Mouse (Mus musculus) hematopoietic stem cell, adult 5-6 weeks (primary cell): Measurements from ENCODE around the gene Dapk3. TPM values are rescaled to one million over a fixed set of nuclear protein-coding genes. Genes with fewer than 3 reads are reported as not detected.
A peak's percentile ranks its signal among the peaks of the same experiment; 100 is the strongest.

Experiments
- ATAC-seq, 2 experiments: fragments of 125-278 bp in 1 of 2; replicated peaks in 1 of 2; 2 replicates each; pipeline ENCODE4 v1.8.0; 2016 to 2017; ENCODE audit warnings: inconsistent platforms in 2 of 2, mild to moderate bottlenecking in 2 of 2, moderate number of reproducible peaks in 2 of 2, low read depth in 1 of 2, moderate TSS enrichment in 1 of 2; ENCODE audit not compliant: low FRiP score in 2 of 2, poor library complexity in 2 of 2, severe bottlenecking in 2 of 2, insufficient read depth in 1 of 2, low TSS enrichment in 1 of 2
- total RNA-seq: library from RNA; stranded (forward); fragments of 172-1452, 232-1000 nt; gene quantifications from 2 replicates; pipeline ENCODE4 v1.2.3, GENCODE M21; 2017

The Dapk3 gene
- total RNA-seq = 29.9 and 30.6 TPM in 2 replicates

DNA sequence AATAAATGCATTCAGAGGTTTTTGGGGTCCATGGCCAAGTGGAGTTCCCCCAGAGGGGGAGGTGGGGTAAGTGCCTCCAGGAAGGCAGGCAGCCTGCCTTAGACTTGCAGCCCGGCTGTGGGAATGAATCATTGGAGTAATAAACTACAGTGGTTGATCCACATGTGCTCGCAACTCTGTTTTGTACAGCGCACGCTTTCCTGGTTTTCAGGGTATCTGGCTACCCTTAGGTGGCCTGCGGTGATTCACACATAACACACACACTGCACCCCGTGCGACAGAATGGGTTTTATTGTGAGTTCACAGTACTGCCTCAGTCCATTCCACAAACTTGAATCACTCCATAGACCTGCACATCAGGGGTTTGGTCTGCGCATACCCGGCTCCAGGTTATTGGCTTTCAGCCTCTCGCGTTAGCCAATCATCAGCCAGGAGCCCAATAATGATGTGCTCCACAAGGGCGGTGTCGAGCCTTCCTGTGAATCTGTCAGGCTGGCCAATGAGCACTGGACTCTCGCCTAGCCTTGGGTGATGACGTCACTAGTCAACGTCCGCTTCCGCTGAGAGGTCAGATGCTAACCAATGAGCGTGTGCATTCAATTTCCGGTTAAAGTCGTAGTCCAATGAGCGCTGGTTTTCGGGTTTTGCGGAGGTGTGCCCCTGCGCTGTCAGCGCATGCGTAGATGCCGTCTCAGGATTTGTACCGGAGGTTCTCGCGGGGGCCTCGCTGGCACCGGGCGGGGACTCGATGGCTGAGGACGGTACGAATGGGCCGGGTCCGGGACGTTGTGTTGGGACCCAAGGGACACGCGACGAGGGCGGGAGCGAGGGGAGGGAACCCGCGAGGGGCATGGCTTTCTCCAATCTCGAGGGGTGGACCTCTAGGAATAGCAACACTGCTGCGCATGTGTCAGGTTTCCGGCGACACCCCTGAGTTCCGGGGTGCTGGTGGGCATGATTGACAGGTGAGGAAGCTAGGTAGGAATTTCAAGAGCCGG lies at the start of gene Dapk3:
Dapk3 (plus strand) TSS at position 670 of the 998 bp plus-strand sequence.
- ATAC-seq = peak; percentile 87 to 91

DNA sequence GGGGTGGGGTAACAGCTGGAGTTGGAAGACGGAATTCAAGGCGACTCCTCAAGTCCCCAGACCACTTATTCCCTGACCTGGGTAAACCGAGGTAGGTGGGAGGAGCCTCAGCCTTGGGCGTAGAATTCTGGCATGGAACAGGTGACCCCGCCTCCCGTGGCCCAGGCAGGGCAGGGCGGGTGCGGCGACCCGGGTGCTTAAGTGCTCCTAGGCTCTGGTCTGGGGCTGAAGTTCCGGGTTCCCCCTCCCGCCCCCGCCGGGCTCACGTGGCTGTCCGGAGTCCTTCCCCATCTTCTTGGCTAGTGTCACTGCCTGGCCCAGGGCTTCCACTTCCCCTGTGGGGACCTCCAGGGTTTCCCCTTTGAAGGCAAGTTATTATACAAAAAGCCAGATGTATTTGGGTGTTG lies 48.6 kb upstream of the Dapk3 start:
- peak; percentile 50 to 61 for ATAC-seq

DNA sequence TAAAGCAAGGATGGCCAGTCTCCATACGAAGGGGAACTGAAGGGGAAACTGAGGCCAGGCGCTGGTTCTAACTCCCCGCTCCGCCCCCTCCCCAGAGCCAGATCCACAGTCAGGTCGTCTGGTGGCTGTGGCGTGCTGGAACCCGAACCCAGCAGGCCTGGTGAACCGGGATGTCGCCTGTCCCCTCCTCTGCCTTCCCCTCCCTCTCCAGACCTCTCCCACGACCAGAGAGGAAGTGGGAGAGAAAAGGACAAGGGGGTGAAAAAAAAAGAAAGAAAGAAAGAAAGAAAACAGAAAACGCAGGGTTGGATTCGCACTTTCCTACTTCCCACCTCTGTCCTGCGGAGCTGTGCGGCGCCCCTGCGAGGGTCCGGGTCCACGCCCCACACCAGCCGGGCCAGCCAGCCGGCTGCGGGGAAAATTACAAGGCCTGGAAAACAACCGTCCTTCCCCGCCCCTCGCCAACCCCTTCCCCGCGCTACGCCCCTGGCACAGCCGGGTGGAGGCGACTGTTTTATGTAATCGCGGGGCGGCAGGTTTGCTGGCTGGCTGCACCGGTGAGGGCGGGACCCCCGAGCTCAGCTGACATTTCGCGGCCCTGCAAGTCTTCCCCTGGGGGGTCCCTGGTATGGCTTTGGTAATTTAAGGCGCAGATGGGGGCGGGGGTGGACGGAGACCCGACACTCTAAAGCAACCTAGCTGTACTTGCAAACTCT lies 47.7 kb upstream of the Dapk3 start, which contains the start of gene Zbtb7a:
Zbtb7a (plus strand) TSS at position 255 of the 716 bp plus-strand sequence.
- ATAC-seq = no peak

DNA sequence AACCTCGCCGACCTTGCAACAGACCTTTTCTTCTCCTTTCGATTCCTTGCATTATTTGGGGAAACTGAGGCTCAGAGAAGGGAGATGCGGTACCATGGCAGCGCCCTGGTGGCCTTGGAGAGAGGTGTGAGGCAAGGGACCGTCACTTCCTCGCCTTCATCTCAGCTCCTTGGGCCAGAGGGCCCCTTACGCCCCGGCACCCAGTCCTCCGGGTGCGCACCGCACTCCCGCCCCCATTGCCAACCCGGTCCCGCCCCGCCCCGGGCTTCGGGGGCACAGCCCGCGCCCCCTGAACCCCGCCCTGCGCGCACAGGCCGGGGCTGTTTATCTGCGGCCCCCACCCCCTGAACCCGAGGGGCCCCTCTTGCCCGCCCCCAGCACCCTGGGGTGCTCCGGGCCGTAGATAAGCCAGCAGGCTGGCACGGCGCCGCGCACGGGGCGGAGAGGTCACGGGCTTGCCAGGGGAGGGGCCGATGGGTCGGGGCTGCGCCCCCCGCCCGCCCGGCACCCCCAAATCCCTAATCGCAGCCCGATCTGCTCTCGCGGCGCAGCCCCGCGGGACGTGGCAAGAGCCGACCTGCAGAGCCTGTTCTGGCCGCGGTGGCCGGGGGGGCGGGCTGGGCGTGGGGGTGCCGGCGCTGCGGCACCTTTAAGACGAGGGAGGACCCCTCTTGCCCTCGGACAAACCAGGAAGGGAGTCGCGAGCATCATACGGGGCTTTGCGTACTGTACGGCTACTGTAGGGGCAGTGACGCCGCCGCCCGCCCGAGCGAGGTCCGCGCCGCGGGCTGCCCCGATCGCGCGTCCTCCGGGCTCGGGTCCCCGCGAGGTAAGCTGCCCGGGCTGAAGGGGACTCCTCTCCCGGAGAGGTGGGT lies 46.7 kb upstream of the Dapk3 start:
- ATAC-seq = no peak

DNA sequence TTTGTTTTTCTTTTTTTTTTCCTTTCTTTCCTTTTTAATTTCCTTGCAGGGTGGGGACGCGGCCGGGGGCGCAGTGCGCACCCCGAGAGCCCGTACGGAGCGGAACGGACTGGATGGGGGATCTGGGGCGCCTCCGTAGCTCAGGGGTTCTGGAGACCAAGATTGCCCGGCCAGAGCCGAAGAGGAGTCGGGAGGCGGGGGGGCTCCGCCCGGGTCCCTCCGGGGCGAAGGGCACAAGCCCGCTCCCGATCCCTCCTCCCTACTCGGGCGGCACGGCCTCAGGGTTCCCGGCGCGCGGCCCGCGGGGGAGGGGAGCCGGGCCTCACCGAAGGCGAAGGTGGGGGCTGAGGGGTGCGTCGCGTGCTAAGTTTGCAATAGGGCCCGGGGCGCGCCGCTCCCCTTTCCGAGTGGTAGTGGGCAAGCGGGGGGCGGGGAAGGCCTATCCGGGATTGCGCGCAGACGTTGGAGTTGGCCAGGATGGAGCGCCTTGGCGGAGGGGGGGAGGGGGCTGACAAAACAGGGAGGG lies 46.0 kb upstream of the Dapk3 start:
- ATAC-seq = no peak

DNA sequence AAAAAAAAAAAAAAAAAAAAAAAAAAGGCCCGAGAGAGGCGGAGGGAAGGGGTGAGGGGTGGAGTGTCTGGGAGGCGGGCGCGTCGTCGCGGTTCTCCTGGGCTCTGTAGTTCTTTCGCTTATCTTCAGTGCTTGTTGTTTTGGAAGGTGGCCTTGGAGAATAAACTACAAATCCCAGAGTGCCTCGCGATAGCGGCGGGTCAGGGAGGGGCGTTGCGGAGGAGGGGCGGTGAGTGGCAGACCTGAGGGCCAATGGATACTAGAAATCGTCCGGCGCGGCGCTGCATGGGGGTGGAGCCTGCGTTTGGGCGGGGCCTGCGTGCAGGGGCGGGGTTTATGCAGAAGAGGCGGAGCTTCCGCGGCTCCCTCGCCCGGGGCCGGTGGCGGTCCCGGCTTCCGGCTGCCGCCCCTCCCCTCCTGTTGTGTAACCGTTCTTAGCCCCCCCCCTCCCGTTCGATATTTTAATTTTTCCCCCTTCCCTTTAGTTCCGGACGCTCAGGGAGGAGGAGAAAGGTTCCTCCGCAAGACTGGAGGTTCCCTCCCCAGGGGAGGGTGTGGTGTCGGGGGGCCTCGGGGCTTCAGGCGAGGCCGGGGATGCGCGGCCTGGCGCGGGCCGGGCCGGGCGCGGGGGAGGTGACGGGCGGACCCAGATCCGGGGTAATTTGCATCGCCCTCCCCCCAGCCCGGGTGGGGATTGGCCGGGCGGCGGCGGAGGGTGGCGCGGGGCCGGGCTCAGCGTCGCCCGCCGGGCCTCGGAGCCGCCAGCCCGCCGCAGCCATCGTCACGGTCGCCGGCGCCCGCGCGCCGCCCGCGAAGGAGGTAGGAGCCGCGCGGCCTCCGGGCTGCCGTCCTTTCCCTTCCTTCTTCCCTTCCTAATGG lies 45.3 kb upstream of the Dapk3 start:
- peak; percentile 76 to 86 for ATAC-seq

DNA sequence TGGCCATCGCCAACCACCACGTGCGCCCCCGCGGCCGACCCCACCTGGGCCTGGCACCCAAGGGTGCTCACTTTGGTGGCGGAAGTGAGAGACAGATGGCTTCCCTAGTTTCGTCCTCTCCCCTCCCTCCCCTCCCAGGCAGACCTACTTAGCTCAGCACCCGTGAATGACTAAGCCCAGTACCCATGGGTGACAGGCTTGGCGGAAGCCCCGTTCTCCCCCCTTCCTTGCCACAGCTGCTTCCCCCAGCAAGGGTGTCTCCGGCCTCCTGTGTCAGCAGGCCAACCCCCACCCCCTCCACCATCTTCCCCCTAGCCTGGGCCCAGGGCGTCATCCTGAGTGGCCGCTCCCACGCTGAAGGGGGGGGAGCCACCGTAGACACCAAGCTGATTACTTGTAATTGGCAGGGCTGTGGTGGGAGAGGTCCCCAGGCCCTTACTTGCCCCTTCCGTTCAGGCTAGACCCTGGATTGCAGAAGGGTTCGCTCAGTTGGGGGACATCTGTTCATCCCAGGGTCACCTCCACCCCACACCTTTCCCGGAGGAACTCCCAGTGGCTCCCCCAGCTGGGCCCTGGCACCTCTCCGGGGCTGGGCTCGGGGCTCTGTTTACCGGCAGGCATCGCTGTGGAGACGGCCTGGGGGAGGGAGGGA lies 44.5 kb upstream of the Dapk3 start:
- peak; percentile 2 to 20; a peak in 2 of 4 replicates for ATAC-seq

DNA sequence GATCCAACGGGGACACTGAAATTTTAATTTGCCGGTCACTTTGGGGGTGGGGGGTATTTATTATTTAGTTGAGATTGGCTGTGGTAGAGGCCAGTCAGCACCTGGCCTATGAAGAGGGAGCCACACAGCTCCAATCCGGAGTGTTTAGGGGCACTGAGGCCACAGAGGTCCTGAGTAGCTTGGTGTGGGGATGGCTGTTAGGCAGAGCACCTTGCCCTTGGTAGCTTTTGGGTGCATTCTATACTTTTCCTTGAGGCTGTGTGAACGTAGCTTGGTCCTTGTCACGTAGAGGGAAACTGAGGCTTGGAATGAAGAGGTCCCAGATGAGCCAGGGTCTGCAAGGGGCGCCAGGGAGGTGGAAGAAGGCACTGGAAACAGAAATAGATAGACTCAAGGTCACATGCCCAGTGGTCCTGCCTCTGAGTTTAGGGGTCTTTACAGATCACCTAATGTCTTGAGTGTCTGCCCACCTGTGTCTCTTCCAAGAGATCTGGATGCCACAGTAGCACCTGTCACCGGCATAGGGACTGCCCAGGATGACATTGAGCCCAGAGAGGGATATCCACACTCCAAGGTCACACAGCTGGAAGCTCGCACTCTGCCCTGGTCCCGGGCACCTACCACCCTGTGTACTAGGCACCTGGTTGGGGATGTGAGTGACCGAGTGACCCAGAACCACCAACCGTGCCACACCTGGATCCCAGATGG lies 43.8 kb upstream of the Dapk3 start:
- ATAC-seq = no peak

DNA sequence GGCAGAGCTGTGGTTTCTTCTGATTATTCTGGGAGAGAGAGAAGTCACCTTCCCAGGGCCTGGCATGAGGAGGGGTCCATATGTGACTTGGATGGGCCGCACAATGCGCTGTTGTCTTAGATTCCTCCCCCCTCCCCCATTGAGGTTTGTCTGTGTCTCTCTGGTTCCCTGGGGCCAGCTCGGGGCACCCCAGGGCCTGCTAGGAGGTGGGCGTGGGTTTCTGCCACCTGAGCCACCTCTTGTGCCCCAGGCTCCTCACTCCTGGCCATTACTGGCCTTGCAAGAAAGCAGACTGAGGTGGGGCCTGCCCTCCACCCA lies 43.3 kb upstream of the Dapk3 start:
- no peak for ATAC-seq

DNA sequence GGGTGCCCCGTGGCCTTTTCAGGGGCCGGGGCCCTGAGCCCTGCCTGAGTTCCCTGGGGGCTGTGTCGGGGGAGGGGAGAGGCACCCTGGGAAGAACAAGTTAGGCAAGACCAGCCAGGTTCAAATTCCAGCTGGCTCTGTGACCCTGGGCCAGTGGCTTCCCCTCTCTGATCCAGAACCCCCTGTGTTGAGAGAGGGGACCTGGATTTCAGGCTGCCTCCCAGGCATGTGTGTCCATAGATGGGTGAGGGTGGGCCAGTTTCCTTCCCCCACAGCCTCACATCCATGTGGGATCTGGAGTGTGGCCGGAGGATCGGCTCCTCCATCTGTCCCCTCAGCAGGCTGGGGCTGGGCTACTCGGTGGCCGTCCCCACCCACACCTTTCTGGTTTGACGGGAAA lies 42.8 kb upstream of the Dapk3 start:
- no peak for ATAC-seq

DNA sequence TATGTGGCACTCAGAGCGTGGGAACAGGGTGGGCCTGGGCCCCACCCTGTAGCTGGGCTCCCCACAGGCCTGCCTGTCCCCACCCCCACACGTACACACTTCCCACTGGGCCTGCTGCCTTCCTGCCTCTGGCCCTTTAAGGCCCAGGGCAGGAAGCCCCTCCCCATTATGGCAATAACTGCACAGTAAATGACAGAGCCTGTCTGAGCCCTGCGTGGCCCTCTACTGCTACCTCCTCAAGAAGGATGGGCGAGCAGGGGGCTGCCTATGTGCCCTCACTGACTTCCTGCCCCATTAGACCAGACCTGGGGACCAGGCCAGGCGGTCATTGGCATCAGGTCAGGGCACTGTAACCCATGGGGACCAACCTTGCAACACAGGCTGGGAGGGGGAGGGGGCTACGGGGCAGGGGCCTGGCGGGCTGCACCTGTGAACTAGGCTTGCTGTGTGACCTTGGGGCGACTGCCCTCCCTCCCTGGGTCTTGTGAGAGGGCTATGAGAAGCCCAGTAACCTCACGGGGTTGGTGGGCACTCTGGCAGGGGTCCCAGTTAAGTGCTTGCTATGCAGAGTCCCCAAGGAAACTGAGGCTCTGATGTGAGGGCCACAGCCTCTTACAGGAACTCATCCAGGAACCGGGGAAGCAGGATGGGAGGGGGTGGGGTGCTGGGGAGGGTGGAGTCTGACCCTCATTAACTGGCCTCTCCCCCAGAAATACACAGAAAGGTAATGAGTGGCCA lies 41.9 kb upstream of the Dapk3 start:
- no peak for ATAC-seq

DNA sequence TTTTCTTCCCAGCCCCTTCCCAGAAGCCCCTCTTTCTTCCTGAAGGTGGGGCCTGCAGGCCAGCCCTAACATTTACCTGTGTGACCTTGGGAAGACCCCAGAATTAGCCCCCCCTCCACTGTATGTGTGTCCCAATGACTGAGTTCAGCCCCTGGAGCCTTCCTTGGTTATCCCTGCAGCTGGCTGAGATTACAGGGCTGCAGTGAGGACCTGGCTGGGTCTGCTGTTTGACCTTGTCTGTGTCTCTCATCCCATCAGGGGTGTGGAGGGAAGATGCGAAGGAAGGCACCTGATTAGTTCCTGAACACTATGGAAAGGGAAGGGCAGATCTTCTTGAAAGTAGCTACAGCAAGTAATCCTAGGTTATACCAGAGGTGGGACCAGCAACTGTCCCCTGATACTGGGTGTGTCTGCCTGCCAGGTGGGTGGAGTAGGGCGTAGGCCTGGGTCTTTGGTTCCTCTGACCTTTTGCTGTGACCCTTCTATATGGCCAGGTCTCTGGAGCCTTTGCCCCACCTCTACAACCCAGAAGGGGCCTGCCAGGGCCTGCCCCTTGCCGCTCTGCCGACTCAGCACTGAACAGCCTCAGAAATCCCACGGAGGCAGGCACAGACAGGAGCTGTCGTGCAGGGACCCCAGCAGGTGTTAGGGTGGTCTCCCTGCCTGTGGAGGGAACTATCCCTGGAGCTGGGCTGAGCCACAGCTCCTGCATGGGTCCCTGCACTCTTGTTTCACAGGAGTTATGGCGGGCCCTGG lies 41.2 kb upstream of the Dapk3 start:
- no peak for ATAC-seq

DNA sequence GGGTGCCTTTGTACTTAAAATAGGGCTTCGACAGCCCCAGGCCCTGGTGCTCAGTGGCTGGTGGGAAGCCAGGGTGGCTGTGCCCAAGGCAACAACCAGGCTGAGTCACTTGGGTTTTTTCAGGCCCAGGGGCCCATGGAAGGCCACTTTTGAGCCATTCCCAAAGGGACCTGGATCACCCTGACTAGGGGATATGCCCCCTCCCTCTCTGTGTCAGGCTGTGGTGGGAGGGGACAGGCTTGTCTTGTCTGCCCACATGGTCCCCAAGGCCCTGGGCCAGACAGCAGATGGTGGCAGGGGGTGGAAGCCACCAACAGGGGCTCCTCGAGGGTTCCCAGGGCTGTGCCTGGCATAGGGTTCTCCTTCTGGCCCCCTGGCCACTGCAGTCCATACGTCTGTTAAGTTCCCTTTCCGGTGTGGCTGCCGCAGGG lies 40.2 kb upstream of the Dapk3 start:
- no peak for ATAC-seq

DNA sequence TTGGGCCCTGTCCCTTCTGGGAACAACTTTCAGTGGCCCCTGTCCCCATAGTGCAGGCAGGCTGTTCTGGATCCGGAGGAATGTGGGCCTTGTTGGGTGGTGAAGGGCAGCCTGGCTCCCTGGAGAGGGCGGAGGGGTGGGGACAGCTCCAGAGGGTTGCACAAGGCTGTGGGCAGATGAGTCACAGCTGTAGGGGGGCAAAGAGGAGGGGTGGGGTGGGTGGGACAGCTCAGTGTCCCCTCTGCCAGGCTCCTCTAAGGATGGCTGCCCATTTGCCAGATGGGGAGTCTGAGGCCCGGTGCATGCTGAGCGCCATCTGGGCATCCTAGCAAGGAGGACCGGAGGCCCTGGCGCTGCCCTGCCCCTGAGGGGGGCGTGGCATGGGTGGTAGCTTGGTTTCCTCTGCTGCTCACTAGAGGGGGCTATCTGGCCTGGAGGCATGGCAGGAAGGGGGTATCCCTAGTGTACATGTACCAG lies 39.6 kb upstream of the Dapk3 start:
- no peak for ATAC-seq
